Mouse (Mus musculus) heart, embryonic 14.5 days (tissue): ENCODE data around the gene Tmigd1. TPM values are rescaled to one million over a fixed set of nuclear protein-coding genes. Genes with fewer than 3 reads are reported as not detected.
A peak's percentile ranks its signal among the peaks of the same experiment; 100 is the strongest.
"Not testable (repeated sequence)": the region's sequence is repeated elsewhere in the genome, so short reads cannot be mapped to it uniquely, and the experiment has no call there.

Source experiments
- ATAC-seq: fragments of 200-750 bp; cut with Nextera tagmentation; 2 replicates; pipeline ENCODE4 v1.8.0; 2017; ENCODE audit warnings: low read depth, moderate TSS enrichment; ENCODE audit not compliant: insufficient number of reproducible peaks, insufficient read depth, low FRiP score
- H3K27ac ChIP-seq, 2 experiments: fragments of 200-500 bp in 1 of 2; fragments of 300-500 bp in 1 of 2; sonication (generic) in 1 of 2; replicated peaks in 1 of 2; 2 replicates each; pipeline ENCODE4 v1.5.1; 2012 to 2014; ENCODE audit warnings: low read depth in 2 of 2, low read length in 2 of 2, control low read depth in 1 of 2, mild to moderate bottlenecking in 1 of 2, mixed read lengths in 1 of 2; ENCODE audit not compliant: control insufficient read depth in 1 of 2, insufficient read depth in 1 of 2
- H3K27me3 ChIP-seq: fragments of 300-500 bp; sonication (generic); 2 replicates; pipeline ENCODE4 v1.6.1; 2014; ENCODE audit warnings: mild to moderate bottlenecking, low read length, control low read depth; ENCODE audit not compliant: control insufficient read depth, insufficient read depth
- H3K36me3 ChIP-seq: fragments of 300-500 bp; sonication (generic); 2 replicates; pipeline ENCODE4 v1.6.1; 2014; ENCODE audit warnings: mild to moderate bottlenecking, control low read depth, low read length, mixed read lengths; ENCODE audit not compliant: control insufficient read depth, insufficient read depth
- H3K4me1 ChIP-seq, 2 experiments: fragments of 200-500 bp in 1 of 2; fragments of 300-500 bp in 1 of 2; sonication (generic) in 1 of 2; 2 replicates each; pipeline ENCODE4 v1.6.1; 2012 to 2014; ENCODE audit warnings: low read length in 2 of 2, control low read depth in 1 of 2, mixed read lengths in 1 of 2; ENCODE audit not compliant: control insufficient read depth in 2 of 2, insufficient read depth in 2 of 2
- H3K4me2 ChIP-seq: fragments of 300-500 bp; sonication (generic); 2 replicates; pipeline ENCODE4 v1.6.1; 2014; ENCODE audit warnings: mild to moderate bottlenecking, low read length
- H3K4me3 ChIP-seq, 2 experiments: fragments of 200-500 bp in 1 of 2; fragments of 300-500 bp in 1 of 2; sonication (generic) in 1 of 2; 2 replicates each; pipeline ENCODE4 v1.5.1; 2012 to 2014; ENCODE audit warnings: low read length in 2 of 2, mild to moderate bottlenecking in 2 of 2, control low read depth in 1 of 2, low read depth in 1 of 2, moderate library complexity in 1 of 2; ENCODE audit not compliant: control insufficient read depth in 1 of 2, insufficient read depth in 1 of 2
- H3K9ac ChIP-seq: fragments of 300-500 bp; sonication (generic); 2 replicates; pipeline ENCODE4 v1.6.1; 2014; ENCODE audit warnings: mild to moderate bottlenecking, low read length
- H3K9me3 ChIP-seq: fragments of 300-500 bp; sonication (generic); 2 replicates; pipeline ENCODE4 v1.6.1; 2016; ENCODE audit warnings: low read length, control low read depth; ENCODE audit not compliant: control insufficient read depth
- WGBS: fragments of 180-500 bp; shearing (Covaris S2); extraction: QIAGEN DNeasy Blood & Tissue Kit; methylation state at CpG from one replicate; pipeline ENCODE4 v1.1.7; 2014; 5-methylcytosine and 5-hydroxymethylcytosine counted together
- polyA plus RNA-seq: library from polyadenylated mRNA; unstranded; fragments of >200 nt; fragmentation: Nextera tagmentation; extraction: Ambion mirVana; gene quantifications from 2 replicates; pipeline ENCODE4 v1.2.1, GENCODE M21; 2014

The Tmigd1 gene
- polyA plus RNA-seq, 1 experiment from 2014 or later, result not detected

DNA sequence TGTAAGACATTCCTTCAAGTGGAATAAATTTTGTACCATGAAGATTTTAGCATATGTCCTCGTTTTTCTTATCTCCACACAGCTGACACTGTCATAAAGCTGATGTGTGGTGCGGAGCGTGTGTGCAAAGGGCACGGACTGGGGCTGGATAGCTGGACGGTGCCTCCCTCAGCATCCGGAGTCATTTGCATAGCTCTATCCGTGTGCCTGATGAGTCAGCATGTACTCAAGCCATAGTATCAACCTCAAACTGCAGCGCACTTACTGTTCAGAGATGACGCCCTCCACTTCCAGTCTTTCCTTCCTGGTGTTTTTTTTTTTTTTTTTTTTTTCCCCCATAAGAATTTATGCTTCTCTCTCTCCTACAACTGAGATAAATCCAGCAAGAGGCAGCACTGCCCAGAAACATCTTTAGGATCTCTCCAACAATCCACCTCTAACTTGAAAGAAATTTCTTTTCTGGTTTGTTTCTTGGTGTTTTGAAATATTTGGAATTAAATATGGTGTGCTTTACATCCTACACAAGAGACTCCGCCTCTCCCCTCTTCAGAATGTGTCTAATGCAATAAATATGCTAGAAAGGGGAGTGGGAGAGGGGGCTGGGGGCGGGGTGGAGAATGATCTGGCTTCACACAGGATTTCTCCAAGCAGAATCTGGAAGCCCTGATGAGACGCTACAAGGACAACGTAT lies 14.7 kb downstream of the Tmigd1 start:
- WGBS, result 21% methylated on average over 13 of the region's 13 CpGs
- H3K4me1 ChIP-seq, result peaks cover 4 to 17% of the 10 kb centered on the region in 2 experiments
- no peaks in the 10 kb centered on the region for H3K27me3 ChIP-seq
- no peak overlapping the region for H3K4me3 ChIP-seq
- ATAC-seq, result peak; percentile 67; the same call in 1 of the 2 replicates
- H3K36me3 ChIP-seq, result no peaks in the 10 kb centered on the region
- H3K4me2 ChIP-seq, result peak overlapping the region; percentile 19
- H3K9ac ChIP-seq, result no peak overlapping the region
- H3K27ac ChIP-seq, result no peak overlapping the region
- no peaks in the 10 kb centered on the region for H3K9me3 ChIP-seq

DNA sequence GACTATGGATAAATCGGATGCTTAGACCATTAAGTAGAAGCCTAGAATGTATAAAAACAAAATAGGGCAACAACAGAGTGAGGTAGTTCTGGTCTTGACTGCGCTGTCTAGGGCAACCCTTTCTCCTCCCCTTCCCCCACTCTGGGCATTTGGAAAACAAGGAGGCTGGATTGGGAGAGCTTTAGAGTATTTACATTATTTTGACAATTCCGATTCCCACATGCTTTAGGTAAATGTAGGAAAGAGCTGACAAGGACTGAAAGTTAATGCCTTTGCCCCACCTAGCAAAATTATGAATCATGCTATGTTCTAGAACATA lies 15.2 kb downstream of the Tmigd1 start:
- H3K9ac ChIP-seq, result no peak overlapping the region
- H3K27ac ChIP-seq, result no peak overlapping the region
- H3K4me1 ChIP-seq, result peaks cover 3 to 12% of the 10 kb centered on the region in 2 experiments
- no peak for ATAC-seq
- H3K27me3 ChIP-seq, result no peaks in the 10 kb centered on the region
- no peak overlapping the region for H3K4me3 ChIP-seq
- H3K4me2 ChIP-seq, result peak overlapping the region; percentile 19
- H3K36me3 ChIP-seq, result no peaks in the 10 kb centered on the region
- no peaks in the 10 kb centered on the region for H3K9me3 ChIP-seq
- WGBS, result 54% methylated on average over 3 of the region's 3 CpGs

DNA sequence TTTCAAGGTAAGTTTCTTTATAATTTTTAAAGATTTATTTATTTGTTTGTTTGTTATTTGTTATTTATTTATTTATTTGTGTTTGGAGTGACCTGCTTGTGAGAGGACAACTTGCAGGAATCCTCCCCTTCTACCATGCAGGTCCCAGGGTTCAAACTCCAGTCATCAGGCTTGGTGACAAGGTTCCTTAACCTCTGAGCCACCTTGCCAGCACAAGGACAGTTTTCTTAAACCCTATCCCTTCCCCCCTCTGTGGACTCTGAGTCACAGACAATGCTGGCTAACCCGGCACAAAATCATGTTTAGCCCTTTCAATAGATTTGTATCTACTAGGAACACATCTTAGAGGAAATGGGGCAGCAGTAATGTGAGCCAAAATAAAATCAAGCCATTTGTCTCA lies 18.6 kb downstream of the Tmigd1 start:
- no peak for ATAC-seq
- Histone ChIP-seq H3K4me2 (no peak overlapping the region), H3K9ac (no peak overlapping the region), H3K4me1 (peaks cover 2 to 20% of the 10 kb centered on the region in 2 experiments; a peak in 3 of 4 replicates), H3K27me3 (no peaks in the 10 kb centered on the region), H3K4me3 (no peak overlapping the region), H3K9me3 (no peaks in the 10 kb centered on the region), H3K27ac (no peak overlapping the region), H3K36me3 (no peaks in the 10 kb centered on the region)
- WGBS, result 74% methylated on average over 1 of the region's 1 CpGs

DNA sequence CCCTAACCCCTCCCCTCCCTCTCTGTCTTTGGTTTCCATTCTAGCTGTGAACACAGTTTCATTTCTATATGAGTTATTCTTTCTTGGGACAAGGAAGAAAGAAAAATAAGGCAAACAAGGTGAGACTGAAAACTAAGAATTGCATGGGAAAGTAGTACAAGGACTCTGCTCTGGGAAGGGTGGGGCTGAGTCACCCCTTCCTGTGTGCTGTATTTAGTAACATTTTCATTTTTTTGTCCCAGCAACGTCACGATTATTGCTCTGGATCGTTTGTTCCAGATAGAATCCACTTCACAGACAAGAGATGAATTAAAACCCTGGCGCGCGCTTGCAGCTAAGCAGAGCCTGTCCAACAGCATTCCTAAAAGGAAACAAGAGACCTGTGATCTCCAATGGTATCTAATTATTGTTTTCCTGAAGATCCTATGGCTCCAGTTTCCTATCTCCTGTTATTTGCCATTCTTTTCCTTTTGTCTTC lies 22.8 kb downstream of the Tmigd1 start, which contains the start of gene Blmh:
Gene Blmh (plus strand): TSS at position 51 of the 478 bp plus-strand sequence.
- no peak within 1 kb of the TSS for H3K27ac ChIP-seq
- no peak within 1 kb of the TSS for H3K4me3 ChIP-seq
- no peak for ATAC-seq
- no peaks in the 10 kb centered on the region for H3K36me3 ChIP-seq
- H3K4me2 ChIP-seq, result peak within 1 kb of the TSS; percentile 23; the same call in 1 of the 2 replicates
- peaks cover 0 to 12% of the 10 kb centered on the region in 2 experiments; a peak in 3 of 4 replicates for H3K4me1 ChIP-seq
- H3K9me3 ChIP-seq, result no peaks in the 10 kb centered on the region
- H3K27me3 ChIP-seq, result no peaks in the 10 kb centered on the region
- peak within 1 kb of the TSS; percentile 11; the same call in 1 of the 2 replicates for H3K9ac ChIP-seq
- WGBS, result 36% methylated on average over 6 of the region's 6 CpGs

DNA sequence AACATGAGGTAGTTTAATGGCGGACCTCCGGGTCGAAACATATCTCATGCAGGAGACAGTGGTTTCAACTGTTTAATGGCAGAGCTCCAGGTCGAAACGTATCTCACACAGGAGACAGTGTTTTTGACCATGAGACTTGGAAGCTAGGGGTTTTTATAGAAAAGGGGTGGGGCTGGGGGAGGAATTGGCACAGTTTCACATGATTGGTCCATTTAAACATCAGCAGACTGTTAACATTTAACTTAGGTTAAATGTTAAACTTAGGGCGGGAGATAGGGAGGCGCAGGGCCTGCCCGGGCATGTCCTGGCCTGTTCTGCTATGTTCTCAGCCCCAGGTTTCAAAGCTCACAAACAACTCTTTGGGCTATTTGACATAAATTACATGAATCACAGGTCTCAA lies 26.6 kb downstream of the Tmigd1 start:
- H3K27me3 ChIP-seq, H3K9me3 ChIP-seq, ATAC-seq, H3K27ac ChIP-seq, H3K9ac ChIP-seq, H3K4me3 ChIP-seq, H3K4me2 ChIP-seq, H3K36me3 ChIP-seq: not testable (repeated sequence)
- WGBS, result 80% methylated on average over 8 of the region's 8 CpGs
- H3K4me1 ChIP-seq, result peaks cover 0 to 11% of the 10 kb centered on the region in 2 experiments; a peak in 3 of 4 replicates

DNA sequence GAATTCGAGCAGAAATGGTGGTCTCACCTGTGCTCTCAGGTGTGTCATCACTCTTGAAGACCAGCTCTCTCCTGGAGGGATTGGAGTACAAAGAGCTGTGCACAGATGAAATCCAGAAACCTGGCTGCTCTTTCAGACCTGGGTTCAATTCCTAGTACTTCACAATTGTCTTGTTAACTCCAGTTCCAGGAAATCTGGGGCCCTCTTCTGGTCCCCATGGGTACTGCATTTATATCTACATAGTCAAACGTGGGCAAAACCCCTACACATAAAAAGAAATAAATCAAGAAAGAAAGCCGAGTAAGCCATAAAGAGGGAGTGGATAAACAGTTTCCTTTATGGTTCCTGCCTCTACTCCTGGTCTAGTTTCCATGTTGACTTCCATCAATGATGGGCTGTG lies 31.2 kb downstream of the Tmigd1 start:
- Histone ChIP-seq H3K9ac (no peak overlapping the region), H3K4me2 (no peak overlapping the region), H3K36me3 (no peaks in the 10 kb centered on the region), H3K4me3 (no peak overlapping the region), H3K4me1 (no peaks in the 10 kb centered on the region), H3K27me3 (no peaks in the 10 kb centered on the region), H3K9me3 (no peaks in the 10 kb centered on the region), H3K27ac (no peak overlapping the region)
- no peak for ATAC-seq
- 61% methylated on average over 3 of the region's 3 CpGs for WGBS

DNA sequence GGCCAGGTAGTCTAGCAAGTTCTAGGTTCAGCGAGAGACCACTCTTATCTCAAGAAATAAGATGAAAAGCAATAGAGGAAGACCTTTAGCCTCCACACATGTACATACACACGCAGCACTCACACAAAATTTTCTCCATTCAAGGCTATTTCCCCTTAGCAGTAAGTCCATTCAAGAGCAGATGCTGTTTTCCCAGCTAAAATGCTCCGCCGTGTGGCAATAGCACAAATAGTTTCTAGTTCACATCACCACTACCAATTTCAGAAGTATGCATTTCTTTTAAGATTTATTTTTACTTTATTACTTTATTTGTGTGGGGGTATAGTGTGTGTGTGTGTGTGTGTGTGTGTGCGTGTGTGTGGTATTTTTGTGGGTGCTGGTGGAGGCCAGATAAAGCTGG lies 34.6 kb downstream of the Tmigd1 start:
- WGBS, result 67% methylated on average over 5 of the region's 5 CpGs

More for the DNA sequence above, 34.6 kb downstream of the Tmigd1 start:
- no peak overlapping the region for H3K4me2 ChIP-seq
- no peaks in the 10 kb centered on the region for H3K4me1 ChIP-seq
- no peak overlapping the region for H3K27ac ChIP-seq
- no peak overlapping the region for H3K4me3 ChIP-seq
- no peak overlapping the region for H3K9ac ChIP-seq
- no peaks in the 10 kb centered on the region for H3K9me3 ChIP-seq
- H3K27me3 ChIP-seq, result no peaks in the 10 kb centered on the region
- no peaks in the 10 kb centered on the region for H3K36me3 ChIP-seq
- no peak for ATAC-seq
